7 mouse cellular contexts compared by ENCODE assay signal in the genomic region with DNA sequence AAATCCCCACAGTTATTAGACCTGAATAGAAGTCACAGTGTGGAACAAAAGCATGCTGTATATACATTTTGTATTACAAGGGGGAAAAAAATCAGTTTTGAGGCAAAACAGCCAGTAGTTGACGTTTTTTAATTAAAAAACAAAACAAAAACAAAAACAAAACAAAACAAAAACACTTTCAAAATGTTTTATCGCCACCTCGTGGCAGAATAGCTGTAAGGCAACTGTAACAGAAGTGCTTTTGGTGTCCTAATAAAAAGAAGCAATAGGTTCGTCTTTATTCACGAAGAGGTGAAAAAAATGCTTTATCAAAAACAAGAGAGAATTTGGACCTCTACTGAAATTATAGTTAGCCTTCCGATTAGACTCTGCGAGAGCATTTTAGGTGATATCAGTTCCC. TPM values are rescaled to one million over a fixed set of nuclear protein-coding genes. Genes with fewer than 3 reads are reported as not detected.
DNase-seq lines count a peak whose midpoint lies in the region; ATAC-seq and TF ChIP-seq lines count a peak whose summit lies in the region.
"Not testable (repeated sequence)": the region's sequence is repeated elsewhere in the genome, so short reads cannot be mapped to it uniquely, and the experiment has no call there.

No protein-coding gene starts in this region.

- not testable (repeated sequence) for H3K9ac ChIP-seq in forebrain, embryonic 14.5 days (ENCODE audit: low read length); hindbrain, postnatal 0 days (replicated peaks; ENCODE audit: low read length)

- peak; percentile 59 for TF ChIP-seq CTCF in E14TG2a.4 (conservative IDR thresholded peaks at IDR 0.05; ENCODE audit: low read length)
- TF ChIP-seq CTCF in hindbrain, postnatal 0 days (IDR thresholded peaks at IDR 0.05; ENCODE audit: low read depth): peak; percentile 49

- H3K36me3 ChIP-seq in E14TG2a.4 (ENCODE audit: insufficient read depth, low read length); forebrain, embryonic 14.5 days (ENCODE audit: control insufficient read depth, insufficient read depth, low read length); hindbrain, postnatal 0 days (ENCODE audit: insufficient read depth, low read length): not testable (repeated sequence)

- H3K4me3 ChIP-seq in E14TG2a.4 (replicated peaks; ENCODE audit: low read length); forebrain, embryonic 14.5 days (ENCODE audit: low read depth, low read length); hindbrain, postnatal 0 days (ENCODE audit: low read length): not testable (repeated sequence)

- H3K27me3 ChIP-seq in E14TG2a.4 (ENCODE audit: insufficient read depth, low read length); forebrain, embryonic 14.5 days (replicated peaks; ENCODE audit: control insufficient read depth, insufficient read depth, low read length); hindbrain, postnatal 0 days (ENCODE audit: insufficient read depth, low read length): not testable (repeated sequence)

- 35% methylated on average over 7 of the region's 7 CpGs for WGBS in forebrain, embryonic 14.5 days
- 36% methylated on average over 7 of the region's 7 CpGs for WGBS in hindbrain, postnatal 0 days

- ATAC-seq in forebrain, embryonic 14.5 days; hindbrain, postnatal 0 days: not testable (repeated sequence)

- H3K4me2 ChIP-seq in forebrain, embryonic 14.5 days (ENCODE audit: low read length); hindbrain, postnatal 0 days (ENCODE audit: low read depth, low read length): not testable (repeated sequence)

- H3K27ac ChIP-seq in forebrain, embryonic 14.5 days (ENCODE audit: low read depth, low read length); hindbrain, postnatal 0 days: not testable (repeated sequence)

- DNase-seq in adipocyte (ENCODE audit: low spot score): peak; percentile 32
- peak; percentile 38 for DNase-seq in forebrain, embryonic 14.5 days (ENCODE audit: low spot score)
- DNase-seq in hindbrain, postnatal 0 days (ENCODE audit: low spot score): peak; percentile 37
- peak; percentile 10 to 20 for DNase-seq in layer of hippocampus, postnatal 10 days (ENCODE audit: low spot score in 2 of 2)
- peak; percentile 9 for DNase-seq in lung, postnatal 36 days
- DNase-seq in retina, postnatal 1 day: peak; percentile 48

- not testable (repeated sequence) for H3K9me3 ChIP-seq in E14TG2a.4 (ENCODE audit: low read length); forebrain, embryonic 14.5 days (replicated peaks; ENCODE audit: control insufficient read depth, low read length); hindbrain, postnatal 0 days (ENCODE audit: low read length)

- H3K4me1 ChIP-seq in E14TG2a.4 (replicated peaks; ENCODE audit: low read depth, low read length); forebrain, embryonic 14.5 days (ENCODE audit: control insufficient read depth, insufficient read depth, low read length); hindbrain, postnatal 0 days (ENCODE audit: insufficient read depth, low read length): not testable (repeated sequence)

RNA-seq across cellular contexts. Expression of gene Atg5, which starts 32.9 kb away (rescaled TPM):
- polyA plus RNA-seq in forebrain, embryonic 14.5 days (2014; fragmentation: Nextera tagmentation; extraction: Ambion mirVana): 56.2 and 56.7 TPM in 2 replicates
- 23.4 and 24.7 TPM in 2 replicates for total RNA-seq in hindbrain, postnatal 0 days (2014; rRNA removed)
- polyA plus RNA-seq in hindbrain, postnatal 0 days (2015; fragmentation: Nextera tagmentation; extraction: Ambion mirVana): 48.2 and 48.7 TPM in 2 replicates
- 10 to 100 TPM; 21.4 to 23.2 TPM for total RNA-seq in layer of hippocampus, postnatal 10 days (2021)
